Mouse (Mus musculus) olfactory bulb, adult 2 months (tissue): ENCODE data around the gene Eif4e1b.

Experiments used
- CTCF ChIP-seq: fragments of 200-500 bp; IDR thresholded peaks from 2 replicates; pipeline ENCODE4 v1.5.1; 2012; ENCODE audit warnings: low read depth, mild to moderate bottlenecking, low read length, moderate library complexity; ENCODE audit not compliant: insufficient read depth
- POLR2A ChIP-seq: fragments of 200-500 bp; IDR thresholded peaks from 2 replicates; pipeline ENCODE4 v1.6.1; 2012; ENCODE audit warnings: mild to moderate bottlenecking, low read depth, low read length, moderate library complexity; ENCODE audit not compliant: insufficient read depth

DNA sequence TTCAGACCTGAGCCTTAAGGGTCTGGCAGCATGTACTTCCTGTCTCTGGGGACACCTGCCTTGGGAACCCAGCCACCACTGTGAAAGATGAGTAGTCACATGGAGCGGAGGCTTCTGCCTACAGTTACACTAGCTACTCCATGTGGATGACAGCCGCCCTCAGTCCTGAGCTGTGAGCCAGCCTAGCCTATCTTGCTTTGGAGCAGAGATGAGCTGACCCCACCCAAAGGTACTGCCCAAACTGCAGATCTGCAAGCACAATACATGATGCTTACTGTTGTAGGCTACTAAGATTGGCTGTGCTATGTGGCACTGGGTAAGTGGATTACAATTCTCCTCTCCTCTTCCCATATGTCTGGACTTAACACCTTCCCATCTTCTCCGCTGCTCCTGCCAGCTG is 2.7 kb upstream of the Eif4e1b start:
- TF ChIP-seq CTCF = no peak
- no peak for TF ChIP-seq POLR2A
